Mouse (Mus musculus) midbrain, embryonic 12.5 days (tissue): ENCODE measurements around the gene Ric8b. TPM values are rescaled to one million over a fixed set of nuclear protein-coding genes. Genes with fewer than 3 reads are reported as not detected.

ENCODE experiments used
- ATAC-seq: fragments of 200-750 bp; cut with Nextera tagmentation; 2 replicates; pipeline ENCODE4 v1.8.0; 2017; ENCODE audit warnings: low read depth, moderate TSS enrichment, moderate library complexity; ENCODE audit not compliant: low FRiP score
- H3K27ac ChIP-seq: fragments of 300-500 bp; sonication (generic); replicated peaks from 2 replicates; pipeline ENCODE4 v1.5.1; 2016; ENCODE audit warnings: mild to moderate bottlenecking
- H3K27me3 ChIP-seq: fragments of 300-500 bp; sonication (generic); 2 replicates; pipeline ENCODE4 v1.6.1; 2016; ENCODE audit warnings: mild to moderate bottlenecking
- H3K36me3 ChIP-seq: fragments of 300-500 bp; sonication (generic); 2 replicates; pipeline ENCODE4 v1.6.1; 2016
- H3K4me1 ChIP-seq: fragments of 300-500 bp; sonication (generic); 2 replicates; pipeline ENCODE4 v1.6.1; 2016
- H3K4me2 ChIP-seq: fragments of 300-500 bp; sonication (generic); replicated peaks from 2 replicates; pipeline ENCODE4 v1.6.1; 2016; ENCODE audit warnings: mild to moderate bottlenecking, moderate library complexity
- H3K4me3 ChIP-seq: fragments of 300-500 bp; sonication (generic); 2 replicates; pipeline ENCODE4 v1.5.1; 2016; ENCODE audit warnings: mild to moderate bottlenecking
- H3K9ac ChIP-seq: fragments of 300-500 bp; sonication (generic); replicated peaks from 2 replicates; pipeline ENCODE4 v1.6.1; 2016; ENCODE audit warnings: mild to moderate bottlenecking, moderate library complexity
- H3K9me3 ChIP-seq: fragments of 300-500 bp; sonication (generic); 2 replicates; pipeline ENCODE4 v1.6.1; 2016; ENCODE audit warnings: mild to moderate bottlenecking
- WGBS: fragments of 180-500 bp; shearing (Covaris S2); methylation state at CpG from one replicate; pipeline ENCODE4 v1.1.7; 2016; 5-methylcytosine and 5-hydroxymethylcytosine counted together
- polyA plus RNA-seq: library from polyadenylated mRNA; unstranded; fragments of >200 nt; fragmentation: Nextera tagmentation; extraction: Ambion mirVana; gene quantifications from 2 replicates; pipeline ENCODE4 v1.2.1, GENCODE M21; 2016

The Ric8b gene
- polyA plus RNA-seq, 1 experiment from 2014 or later: 37.6 TPM

DNA sequence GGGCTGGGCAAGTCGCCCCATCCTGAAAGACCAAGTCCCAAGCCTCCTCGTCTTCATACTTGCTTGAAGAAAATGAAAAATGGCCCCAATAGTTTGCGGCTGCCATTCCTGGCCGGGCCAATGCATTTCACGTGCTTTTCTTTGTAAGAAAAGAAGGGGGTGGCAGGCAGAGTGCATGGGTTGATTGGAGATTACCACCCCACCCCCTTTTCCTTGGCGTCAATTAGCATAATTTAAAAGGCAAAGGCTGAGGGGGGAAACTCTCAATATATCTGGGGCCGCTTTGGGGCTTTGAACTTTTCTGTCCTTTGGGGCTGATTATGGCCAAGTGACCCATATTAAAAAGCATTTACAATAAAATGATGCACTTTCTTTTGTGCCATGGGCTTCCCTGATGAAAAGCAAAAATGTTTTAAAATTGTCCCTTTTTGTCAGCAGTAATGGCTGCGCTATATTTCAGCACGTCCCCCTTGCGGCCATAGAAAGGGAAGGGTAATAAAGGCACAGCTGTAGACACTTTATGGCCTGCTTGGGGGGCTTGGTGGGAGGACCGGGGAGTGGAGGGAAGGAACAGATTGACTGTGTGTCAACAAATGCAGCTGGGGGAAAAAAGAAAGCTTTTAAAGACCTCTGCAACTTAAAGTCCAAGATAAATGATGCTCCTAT lies 105.4 kb downstream of the Ric8b start:
- Histone ChIP-seq H3K9ac (no peak overlapping the region), H3K4me2 (no peak overlapping the region), H3K27ac (peak overlapping the region; percentile 22), H3K4me3 (no peak overlapping the region), H3K9me3 (no peaks in the 10 kb centered on the region), H3K36me3 (peaks cover 15% of the 10 kb centered on the region), H3K27me3 (peaks cover 12% of the 10 kb centered on the region; the same call in 1 of the 2 replicates), H3K4me1 (peaks cover 18% of the 10 kb centered on the region)
- peak; percentile 76 for ATAC-seq
- WGBS: 38% methylated on average over 11 of the region's 11 CpGs

DNA sequence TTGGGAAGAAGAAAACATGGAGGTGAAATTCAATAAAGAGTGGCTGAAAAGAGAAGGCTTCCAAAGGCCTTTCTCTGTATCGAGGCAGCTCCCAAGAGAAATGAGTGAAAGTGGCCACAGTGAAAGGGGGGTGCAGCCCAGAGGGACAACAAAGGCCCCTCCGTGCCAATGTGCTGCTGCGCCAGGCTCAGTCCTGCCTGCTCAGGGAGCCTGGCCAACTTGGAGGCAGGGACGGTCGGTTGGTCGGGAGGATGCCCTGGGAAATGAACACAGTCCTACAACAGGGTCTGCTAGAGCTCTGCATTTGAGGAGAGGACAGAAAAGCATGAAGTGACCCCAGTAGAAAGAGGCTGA lies 105.9 kb downstream of the Ric8b start:
- H3K4me1 ChIP-seq: peaks cover 18% of the 10 kb centered on the region
- H3K4me3 ChIP-seq: no peak overlapping the region
- no peak overlapping the region for H3K9ac ChIP-seq
- H3K9me3 ChIP-seq: no peaks in the 10 kb centered on the region
- WGBS: 42% methylated on average over 6 of the region's 6 CpGs
- peaks cover 12% of the 10 kb centered on the region for H3K36me3 ChIP-seq
- peaks cover 12% of the 10 kb centered on the region; the same call in 1 of the 2 replicates for H3K27me3 ChIP-seq
- H3K27ac ChIP-seq: peak overlapping the region; percentile 22
- no peak overlapping the region for H3K4me2 ChIP-seq
- 0 out of 2 replicates have a peak, but pooled peaks have one; percentile 41 for ATAC-seq

DNA sequence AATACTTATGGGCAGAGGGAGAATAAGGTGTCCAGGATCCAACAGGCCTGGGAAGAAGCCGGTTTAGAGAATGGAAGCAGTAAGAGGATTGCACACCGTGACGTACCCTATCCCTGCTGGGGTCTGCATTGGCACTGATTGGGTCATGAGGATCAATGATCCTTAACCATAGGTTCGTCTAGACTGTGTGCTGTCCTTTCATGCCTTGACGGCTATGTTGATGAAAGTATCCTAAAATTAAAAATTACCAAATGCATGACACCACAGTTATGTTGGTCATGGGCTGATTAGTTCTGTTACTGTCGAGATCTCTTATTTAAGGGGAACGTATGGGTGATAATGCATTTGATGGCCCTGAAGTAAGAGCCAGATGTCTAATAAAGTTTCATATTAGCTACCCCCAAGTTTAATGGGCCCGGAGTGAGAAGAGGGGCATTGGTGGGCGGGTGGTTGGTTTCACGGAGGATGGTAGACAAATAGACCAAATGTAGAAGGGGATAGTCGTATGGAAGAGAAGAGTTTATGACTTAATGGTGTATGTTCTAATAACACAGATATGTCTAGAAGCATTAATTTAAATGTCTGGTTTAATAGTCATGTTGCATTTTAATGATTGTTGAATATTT lies 108.5 kb downstream of the Ric8b start:
- Histone ChIP-seq H3K4me2 (no peak overlapping the region), H3K4me3 (no peak overlapping the region), H3K9me3 (no peaks in the 10 kb centered on the region), H3K36me3 (no peaks in the 10 kb centered on the region), H3K4me1 (peaks cover 18% of the 10 kb centered on the region), H3K9ac (no peak overlapping the region), H3K27me3 (peaks cover 5% of the 10 kb centered on the region; the same call in 1 of the 2 replicates), H3K27ac (no peak overlapping the region)
- WGBS: 80% methylated on average over 11 of the region's 11 CpGs
- ATAC-seq: peak; percentile 95

GRCm38 (mm10) chr10:85027619-85028175 lies 110.3 kb downstream of the Ric8b start:
- Histone ChIP-seq H3K27me3 (no peaks in the 10 kb centered on the region; the same call in 1 of the 2 replicates), H3K9me3 (no peaks in the 10 kb centered on the region), H3K4me3 (no peak overlapping the region), H3K4me2 (no peak overlapping the region), H3K36me3 (no peaks in the 10 kb centered on the region), H3K9ac (no peak overlapping the region), H3K4me1 (peaks cover 10% of the 10 kb centered on the region), H3K27ac (no peak overlapping the region)
- whole genome bisulfite sequencing: 86% methylated on average over 10 of the region's 10 CpGs
- ATAC-seq: no peak

DNA sequence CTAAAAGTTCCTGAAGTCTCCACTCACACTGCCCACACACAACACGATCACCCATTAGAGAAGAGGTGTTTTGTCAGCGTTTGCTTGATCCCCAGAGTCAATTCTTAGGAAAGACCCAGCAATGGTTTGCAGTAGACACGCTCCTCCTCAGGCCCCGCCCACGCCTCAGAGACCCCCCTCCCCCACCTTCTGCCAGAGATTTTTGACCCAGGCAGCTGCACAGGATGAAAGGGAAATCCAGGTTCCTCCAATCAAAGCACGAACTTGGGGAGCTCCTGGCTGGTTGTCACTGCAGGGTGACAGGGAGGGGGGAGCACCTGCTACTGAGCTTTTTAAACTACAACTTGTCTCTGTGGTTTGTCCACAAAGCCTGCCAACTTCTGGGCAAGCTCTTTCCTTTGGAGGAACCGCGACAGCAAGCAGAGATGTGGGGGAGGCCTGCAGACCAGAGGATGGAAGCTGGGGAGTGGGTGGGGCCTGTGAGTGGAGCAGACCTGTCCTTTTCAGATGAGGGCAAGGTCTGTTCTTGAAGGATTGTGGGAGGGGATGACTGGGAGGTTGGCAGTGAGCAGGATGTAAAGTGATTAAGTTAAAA lies 117.8 kb downstream of the Ric8b start:
- WGBS: 22% methylated on average over 8 of the region's 8 CpGs

GRCm38 (mm10) chr10:85038147-85038546 lies 120.7 kb downstream of the Ric8b start:
- Histone ChIP-seq H3K4me1 (peaks cover 8% of the 10 kb centered on the region; the same call in 1 of the 2 replicates), H3K4me3 (no peak overlapping the region), H3K4me2 (no peak overlapping the region), H3K27ac (no peak overlapping the region), H3K9ac (no peak overlapping the region), H3K36me3 (no peaks in the 10 kb centered on the region), H3K27me3 (peaks cover 13% of the 10 kb centered on the region), H3K9me3 (no peaks in the 10 kb centered on the region)
- 64% methylated on average over 10 of the region's 10 CpGs for WGBS
- no peak for ATAC-seq

More for the DNA sequence above, 117.8 kb downstream of the Ric8b start:
- Histone ChIP-seq H3K9me3 (no peaks in the 10 kb centered on the region), H3K9ac (no peak overlapping the region), H3K36me3 (no peaks in the 10 kb centered on the region), H3K4me2 (no peak overlapping the region), H3K4me1 (peaks cover 8% of the 10 kb centered on the region; the same call in 1 of the 2 replicates), H3K4me3 (no peak overlapping the region), H3K27me3 (no peaks in the 10 kb centered on the region; the same call in 1 of the 2 replicates), H3K27ac (no peak overlapping the region)
- ATAC-seq: no peak

DNA sequence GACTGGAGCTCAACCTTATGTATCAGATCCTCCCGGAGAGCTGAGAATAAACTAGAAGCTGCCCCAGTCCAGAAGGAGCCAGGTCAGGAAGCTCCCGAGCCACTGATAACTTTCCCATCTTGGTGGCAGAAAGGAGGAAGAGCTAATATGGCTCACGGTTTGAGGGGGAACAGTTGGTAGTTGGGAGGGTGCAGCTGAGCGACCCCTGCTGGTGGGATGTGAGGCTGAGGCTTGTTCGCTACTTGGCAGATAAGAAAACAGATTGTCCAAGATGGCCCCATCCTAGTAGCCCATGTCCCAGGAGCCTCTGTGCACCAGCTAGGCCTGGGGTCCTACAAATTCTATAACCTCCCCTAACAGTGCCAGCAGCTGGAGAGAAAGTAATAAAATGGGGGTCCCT lies 121.4 kb downstream of the Ric8b start:
- ATAC-seq: no peak
- WGBS: 93% methylated on average over 5 of the region's 5 CpGs

DNA sequence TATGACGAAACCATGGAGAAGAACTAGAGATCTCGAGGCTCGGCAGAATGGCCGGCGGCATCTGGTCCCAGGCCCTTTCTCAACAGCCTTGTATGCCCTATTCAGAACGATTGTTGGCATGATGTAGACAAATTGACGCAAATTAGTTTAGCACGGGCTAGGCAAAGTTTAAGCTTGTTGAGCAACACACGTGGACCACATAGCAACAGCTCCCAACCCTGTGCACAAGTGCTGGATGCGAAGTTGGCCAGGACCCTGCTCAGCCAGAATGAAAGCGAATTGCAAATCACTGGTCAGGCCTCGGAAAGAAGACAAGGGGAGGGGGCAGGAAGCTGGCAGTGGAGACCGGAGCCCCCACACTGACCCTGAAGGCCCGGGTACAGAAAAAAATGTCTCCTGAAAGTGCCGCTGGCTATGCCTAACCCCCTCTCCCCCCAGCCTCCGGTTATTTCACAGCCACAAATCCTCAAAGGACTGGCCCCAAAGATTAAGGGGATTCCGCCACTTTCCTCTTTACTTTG lies 126.8 kb downstream of the Ric8b start:
- no peak overlapping the region for H3K27ac ChIP-seq
- ATAC-seq: peak; percentile 64
- H3K9me3 ChIP-seq: 0 out of 2 replicates have a peak, but pooled peaks cover 5% of the 10 kb centered on the region
- H3K4me3 ChIP-seq: peak overlapping the region; percentile 5
- H3K27me3 ChIP-seq: peaks cover 23% of the 10 kb centered on the region
- no peak overlapping the region for H3K9ac ChIP-seq
- H3K4me1 ChIP-seq: peaks cover 13% of the 10 kb centered on the region
- H3K4me2 ChIP-seq: peak overlapping the region; percentile 46
- no peaks in the 10 kb centered on the region for H3K36me3 ChIP-seq
- WGBS: 3% methylated on average over 17 of the region's 17 CpGs

More for the DNA sequence above, 121.4 kb downstream of the Ric8b start:
- Histone ChIP-seq H3K4me1 (peaks cover 8% of the 10 kb centered on the region; the same call in 1 of the 2 replicates), H3K4me2 (no peak overlapping the region), H3K9ac (no peak overlapping the region), H3K27me3 (peaks cover 17% of the 10 kb centered on the region), H3K36me3 (no peaks in the 10 kb centered on the region), H3K9me3 (no peaks in the 10 kb centered on the region), H3K27ac (no peak overlapping the region), H3K4me3 (no peak overlapping the region)

DNA sequence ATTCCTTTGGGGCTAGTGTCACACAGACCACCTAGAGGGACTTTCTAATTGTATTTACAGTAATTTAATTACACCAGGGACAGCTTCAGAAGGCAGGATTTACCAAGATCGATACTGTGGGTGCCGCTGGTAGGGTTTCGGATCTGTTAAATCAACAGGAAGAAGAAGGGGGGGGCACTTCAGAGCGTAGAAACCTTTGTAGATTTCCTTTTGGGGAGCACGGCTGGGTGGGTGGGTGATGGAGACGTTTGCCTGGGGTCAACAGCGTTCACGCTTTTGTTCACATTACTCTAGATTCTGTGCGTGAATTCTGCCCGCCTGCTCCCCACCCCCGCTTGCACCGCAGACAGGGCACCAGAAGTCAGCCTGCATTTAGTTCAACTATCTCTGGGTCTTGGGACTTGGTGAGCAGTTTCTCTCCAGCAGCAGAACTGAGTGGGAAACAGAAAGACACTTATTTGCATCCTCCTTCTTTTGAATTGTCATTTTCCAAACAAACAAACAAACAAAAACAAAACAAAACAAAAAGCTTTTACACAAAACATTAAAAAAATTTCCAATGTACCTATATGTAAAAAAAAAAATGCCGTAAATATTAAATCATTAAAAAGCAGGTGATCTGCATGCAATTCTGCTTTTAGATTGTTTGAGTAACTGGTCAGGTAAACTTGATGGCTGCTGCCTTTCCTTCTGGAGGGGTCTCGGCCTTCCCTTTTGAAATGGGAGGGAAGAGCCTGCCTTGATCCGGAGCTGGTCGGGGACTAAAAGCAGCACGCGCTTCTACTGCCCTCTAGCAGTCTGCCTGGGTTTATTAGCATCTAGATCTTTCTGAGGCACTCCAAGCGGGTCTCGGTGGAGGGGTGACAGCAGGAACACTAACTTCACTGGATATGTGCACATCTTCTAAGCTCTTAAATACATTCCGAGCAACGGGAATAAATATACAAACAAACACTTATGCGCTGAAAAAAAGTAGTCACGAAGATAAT lies 127.6 kb downstream of the Ric8b start:
- Histone ChIP-seq H3K9ac (no peak overlapping the region), H3K4me1 (peaks cover 13% of the 10 kb centered on the region), H3K27me3 (peaks cover 23% of the 10 kb centered on the region), H3K27ac (no peak overlapping the region), H3K4me3 (peak overlapping the region; percentile 5), H3K9me3 (0 out of 2 replicates have a peak, but pooled peaks cover 5% of the 10 kb centered on the region), H3K36me3 (no peaks in the 10 kb centered on the region), H3K4me2 (peak overlapping the region; percentile 46)
- ATAC-seq: peak; percentile 44; the same call in 1 of the 2 replicates
- 4% methylated on average over 24 of the region's 24 CpGs for WGBS

GRCm38 (mm10) chr10:85046585-85046984 lies 129.2 kb downstream of the Ric8b start:
- Histone ChIP-seq H3K27me3 (peaks cover 21% of the 10 kb centered on the region), H3K4me3 (no peak overlapping the region), H3K9ac (no peak overlapping the region), H3K27ac (no peak overlapping the region), H3K4me1 (peaks cover 13% of the 10 kb centered on the region), H3K36me3 (no peaks in the 10 kb centered on the region), H3K4me2 (no peak overlapping the region), H3K9me3 (0 out of 2 replicates have a peak, but pooled peaks cover 5% of the 10 kb centered on the region)
- 31% methylated on average over 5 of the region's 5 CpGs for WGBS
- ATAC-seq: no peak

- Histone ChIP-seq H3K9ac (no peak overlapping the region), H3K27me3 (peaks cover 10% of the 10 kb centered on the region; the same call in 1 of the 2 replicates), H3K4me1 (peaks cover 13% of the 10 kb centered on the region), H3K4me2 (no peak overlapping the region), H3K9me3 (0 out of 2 replicates have a peak, but pooled peaks cover 5% of the 10 kb centered on the region), H3K27ac (no peak overlapping the region), H3K4me3 (no peak overlapping the region), H3K36me3 (no peaks in the 10 kb centered on the region)
- ATAC-seq: no peak
- WGBS: 96% methylated on average over 8 of the region's 8 CpGs
Measured at GRCm38 (mm10) chr10:85048008-85048407, 130.6 kb downstream of the Ric8b start.
